Mouse (Mus musculus) hindbrain, embryonic 13.5 days (tissue): Measurements from ENCODE around the gene Nrxn3. TPM values are rescaled to one million over a fixed set of nuclear protein-coding genes. Genes with fewer than 3 reads are reported as not detected.

Experiments used
- ATAC-seq: fragments of 200-750 bp; cut with Nextera tagmentation; 2 replicates; pipeline ENCODE4 v1.8.0; 2017; ENCODE audit warnings: moderate TSS enrichment; ENCODE audit not compliant: low FRiP score
- H3K27ac ChIP-seq: fragments of 300-500 bp; sonication (generic); 2 replicates; pipeline ENCODE4 v1.5.1; 2015; ENCODE audit warnings: inconsistent platforms, mild to moderate bottlenecking, moderate library complexity
- H3K27me3 ChIP-seq: fragments of 300-500 bp; sonication (generic); 2 replicates; pipeline ENCODE4 v1.6.1; 2015; ENCODE audit warnings: mild to moderate bottlenecking, inconsistent platforms
- H3K36me3 ChIP-seq: fragments of 300-500 bp; sonication (generic); 2 replicates; pipeline ENCODE4 v1.6.1; 2015; ENCODE audit warnings: mild to moderate bottlenecking, inconsistent platforms
- H3K4me1 ChIP-seq: fragments of 300-500 bp; sonication (generic); replicated peaks from 2 replicates; pipeline ENCODE4 v1.6.1; 2015; ENCODE audit warnings: inconsistent platforms
- H3K4me2 ChIP-seq: fragments of 300-500 bp; sonication (generic); 2 replicates; pipeline ENCODE4 v1.6.1; 2015; ENCODE audit warnings: inconsistent platforms, mild to moderate bottlenecking, moderate library complexity
- H3K4me3 ChIP-seq: fragments of 300-500 bp; sonication (generic); 2 replicates; pipeline ENCODE4 v1.5.1; 2015; ENCODE audit warnings: mild to moderate bottlenecking, inconsistent platforms
- H3K9ac ChIP-seq: fragments of 300-500 bp; sonication (generic); 2 replicates; pipeline ENCODE4 v1.6.1; 2015; ENCODE audit warnings: mild to moderate bottlenecking, inconsistent platforms
- H3K9me3 ChIP-seq: fragments of 300-500 bp; sonication (generic); 2 replicates; pipeline ENCODE4 v1.6.1; 2016; ENCODE audit warnings: inconsistent platforms
- WGBS: fragments of 180-500 bp; shearing (Covaris S2); methylation state at CpG from one replicate; pipeline ENCODE4 v1.1.7; 2015; 5-methylcytosine and 5-hydroxymethylcytosine counted together
- polyA plus RNA-seq: library from polyadenylated mRNA; unstranded; fragments of >200 nt; fragmentation: Nextera tagmentation; extraction: Ambion mirVana; gene quantifications from 2 replicates; pipeline ENCODE4 v1.2.1, GENCODE M21; 2015

Nrxn3 gene
- polyA plus RNA-seq, 1 experiment from 2014 or later = 92.1 TPM

GRCm38 (mm10) chr12:88860397-88860796, 137.7 kb downstream of the Nrxn3 start:
- no peaks in the 10 kb centered on the region for H3K36me3 ChIP-seq
- peak overlapping the region; percentile 76 for H3K27ac ChIP-seq
- H3K4me3 ChIP-seq = no peak overlapping the region
- 23% methylated on average over 4 of the region's 4 CpGs for WGBS
- H3K9me3 ChIP-seq = no peaks in the 10 kb centered on the region
- H3K27me3 ChIP-seq = no peaks in the 10 kb centered on the region
- no peak overlapping the region for H3K9ac ChIP-seq
- H3K4me2 ChIP-seq = no peak overlapping the region
- peaks cover 17% of the 10 kb centered on the region; the same call in 1 of the 2 replicates for H3K4me1 ChIP-seq
- peak; percentile 65 for ATAC-seq

- no peaks in the 10 kb centered on the region for H3K36me3 ChIP-seq
- H3K27me3 ChIP-seq = no peaks in the 10 kb centered on the region
- no peak for ATAC-seq
- no peak overlapping the region for H3K4me2 ChIP-seq
- H3K4me1 ChIP-seq = peaks cover 22% of the 10 kb centered on the region
- 68% methylated on average over 4 of the region's 4 CpGs for WGBS
- H3K9ac ChIP-seq = no peak overlapping the region
- no peak overlapping the region for H3K4me3 ChIP-seq
- no peak overlapping the region for H3K27ac ChIP-seq
- H3K9me3 ChIP-seq = no peaks in the 10 kb centered on the region
Observed at GRCm38 (mm10) chr12:88863069-88863468, 140.4 kb downstream of the Nrxn3 start.

- H3K27me3 ChIP-seq = no peaks in the 10 kb centered on the region
- peaks cover 10% of the 10 kb centered on the region for H3K4me1 ChIP-seq
- no peaks in the 10 kb centered on the region for H3K9me3 ChIP-seq
- peak overlapping the region; percentile 62; the same call in 1 of the 2 replicates for H3K27ac ChIP-seq
- no peak overlapping the region for H3K4me2 ChIP-seq
- H3K36me3 ChIP-seq = no peaks in the 10 kb centered on the region
- no peak overlapping the region for H3K4me3 ChIP-seq
- no peak overlapping the region for H3K9ac ChIP-seq
- no peak for ATAC-seq
Observed at GRCm38 (mm10) chr12:88868288-88868687, 145.6 kb downstream of the Nrxn3 start.

GRCm38 (mm10) chr12:88897331-88897730, 174.7 kb downstream of the Nrxn3 start:
- Histone ChIP-seq H3K27ac (no peak overlapping the region), H3K9me3 (no peaks in the 10 kb centered on the region), H3K4me1 (peaks cover 19% of the 10 kb centered on the region), H3K9ac (no peak overlapping the region), H3K36me3 (no peaks in the 10 kb centered on the region), H3K4me2 (no peak overlapping the region), H3K4me3 (no peak overlapping the region), H3K27me3 (no peaks in the 10 kb centered on the region)
- 82% methylated on average over 1 of the region's 1 CpGs for WGBS
- ATAC-seq = no peak

GRCm38 (mm10) chr12:88900014-88900727, 177.5 kb downstream of the Nrxn3 start:
- Histone ChIP-seq H3K9me3 (no peaks in the 10 kb centered on the region), H3K4me3 (no peak overlapping the region), H3K4me1 (peaks cover 34% of the 10 kb centered on the region), H3K4me2 (no peak overlapping the region), H3K27me3 (no peaks in the 10 kb centered on the region), H3K36me3 (no peaks in the 10 kb centered on the region), H3K27ac (0 out of 2 replicates have a peak overlapping the region, but pooled peaks have one; percentile 4), H3K9ac (no peak overlapping the region)
- WGBS = 29% methylated on average over 7 of the region's 7 CpGs
- ATAC-seq = peak; percentile 69; the same call in 1 of the 2 replicates

- WGBS = 7% methylated on average over 1 of the region's 1 CpGs
- no peaks in the 10 kb centered on the region for H3K27me3 ChIP-seq
- H3K9me3 ChIP-seq = no peaks in the 10 kb centered on the region
- H3K9ac ChIP-seq = no peak overlapping the region
- no peak for ATAC-seq
- H3K27ac ChIP-seq = 0 out of 2 replicates have a peak overlapping the region, but pooled peaks have one; percentile 4
- H3K4me1 ChIP-seq = peaks cover 34% of the 10 kb centered on the region
- H3K4me2 ChIP-seq = no peak overlapping the region
- no peaks in the 10 kb centered on the region for H3K36me3 ChIP-seq
- H3K4me3 ChIP-seq = no peak overlapping the region
Observed at GRCm38 (mm10) chr12:88900728-88901080, 178.0 kb downstream of the Nrxn3 start.

GRCm38 (mm10) chr12:88910761-88911160, 188.1 kb downstream of the Nrxn3 start:
- no peak overlapping the region for H3K4me2 ChIP-seq
- H3K27ac ChIP-seq = no peak overlapping the region; the same call in 1 of the 2 replicates
- H3K4me3 ChIP-seq = no peak overlapping the region
- H3K27me3 ChIP-seq = no peaks in the 10 kb centered on the region
- ATAC-seq = peak; percentile 92
- H3K4me1 ChIP-seq = peaks cover 11% of the 10 kb centered on the region
- H3K9me3 ChIP-seq = no peaks in the 10 kb centered on the region
- WGBS = 14% methylated on average over 2 of the region's 2 CpGs
- no peaks in the 10 kb centered on the region for H3K36me3 ChIP-seq
- no peak overlapping the region for H3K9ac ChIP-seq

- 58% methylated on average over 2 of the region's 2 CpGs for WGBS
- Histone ChIP-seq H3K4me1 (no peaks in the 10 kb centered on the region; the same call in 1 of the 2 replicates), H3K36me3 (no peaks in the 10 kb centered on the region), H3K27ac (no peak overlapping the region), H3K9me3 (no peaks in the 10 kb centered on the region), H3K4me3 (no peak overlapping the region), H3K4me2 (no peak overlapping the region), H3K27me3 (no peaks in the 10 kb centered on the region), H3K9ac (no peak overlapping the region)
- no peak for ATAC-seq
Observed at GRCm38 (mm10) chr12:88916752-88917151, 194.1 kb downstream of the Nrxn3 start.

- H3K36me3 ChIP-seq = no peaks in the 10 kb centered on the region
- no peak overlapping the region for H3K4me2 ChIP-seq
- WGBS = 73% methylated on average over 3 of the region's 3 CpGs
- no peak overlapping the region for H3K27ac ChIP-seq
- no peak for ATAC-seq
- no peak overlapping the region for H3K9ac ChIP-seq
- no peaks in the 10 kb centered on the region for H3K9me3 ChIP-seq
- H3K4me1 ChIP-seq = no peaks in the 10 kb centered on the region
- H3K4me3 ChIP-seq = no peak overlapping the region
- no peaks in the 10 kb centered on the region for H3K27me3 ChIP-seq
Observed at GRCm38 (mm10) chr12:88924896-88925295, 202.2 kb downstream of the Nrxn3 start.

GRCm38 (mm10) chr12:88926306-88926705, 203.6 kb downstream of the Nrxn3 start:
- Histone ChIP-seq H3K36me3 (no peaks in the 10 kb centered on the region), H3K4me1 (no peaks in the 10 kb centered on the region), H3K27ac (no peak overlapping the region), H3K9me3 (no peaks in the 10 kb centered on the region), H3K4me2 (no peak overlapping the region), H3K4me3 (no peak overlapping the region), H3K27me3 (no peaks in the 10 kb centered on the region), H3K9ac (no peak overlapping the region)
- 76% methylated on average over 4 of the region's 4 CpGs for WGBS
- no peak for ATAC-seq

GRCm38 (mm10) chr12:88931713-88932112, 209.0 kb downstream of the Nrxn3 start:
- H3K9me3 ChIP-seq = no peaks in the 10 kb centered on the region
- 60% methylated on average over 4 of the region's 4 CpGs for WGBS
- ATAC-seq = peak; percentile 36; the same call in 1 of the 2 replicates
- H3K4me2 ChIP-seq = no peak overlapping the region
- no peaks in the 10 kb centered on the region for H3K4me1 ChIP-seq
- H3K4me3 ChIP-seq = no peak overlapping the region
- H3K27ac ChIP-seq = no peak overlapping the region
- no peaks in the 10 kb centered on the region for H3K36me3 ChIP-seq
- no peak overlapping the region for H3K9ac ChIP-seq
- H3K27me3 ChIP-seq = no peaks in the 10 kb centered on the region

- H3K9ac ChIP-seq = no peak overlapping the region
- no peaks in the 10 kb centered on the region for H3K4me1 ChIP-seq
- no peaks in the 10 kb centered on the region for H3K9me3 ChIP-seq
- WGBS = 60% methylated on average over 2 of the region's 2 CpGs
- no peak overlapping the region for H3K27ac ChIP-seq
- H3K4me3 ChIP-seq = no peak overlapping the region
- H3K36me3 ChIP-seq = no peaks in the 10 kb centered on the region
- no peaks in the 10 kb centered on the region for H3K27me3 ChIP-seq
- no peak for ATAC-seq
- no peak overlapping the region for H3K4me2 ChIP-seq
Observed at GRCm38 (mm10) chr12:88939679-88940078, 217.0 kb downstream of the Nrxn3 start.

- 68% methylated on average over 3 of the region's 3 CpGs for WGBS
- H3K27me3 ChIP-seq = no peaks in the 10 kb centered on the region
- H3K4me1 ChIP-seq = no peaks in the 10 kb centered on the region
- H3K4me2 ChIP-seq = no peak overlapping the region
- H3K9ac ChIP-seq = no peak overlapping the region
- no peak overlapping the region for H3K27ac ChIP-seq
- no peak for ATAC-seq
- H3K36me3 ChIP-seq = no peaks in the 10 kb centered on the region
- H3K4me3 ChIP-seq = no peak overlapping the region
- H3K9me3 ChIP-seq = no peaks in the 10 kb centered on the region
Observed at GRCm38 (mm10) chr12:88944967-88945366, 222.3 kb downstream of the Nrxn3 start.
